Mouse (Mus musculus) cerebellum, postnatal 10 days (tissue): ENCODE results near the gene Gm14412.
"Not testable (repeated sequence)": the region's sequence is repeated elsewhere in the genome, so short reads cannot be mapped to it uniquely, and the experiment has no call there.

Experiments
- DNase-seq, 2 experiments: peaks; one replicate each; pipeline ENCODE4 v3.0.0; 2021; ENCODE audit warnings: mixed read lengths in 2 of 2

The Gm14412 gene

GRCm38 (mm10) chr2:177324257-177324733 lies at the start of gene Gm14412:
TSS of gene Gm14412 (minus strand) at chr2:177324307.
- not testable (repeated sequence) for DNase-seq

DNA sequence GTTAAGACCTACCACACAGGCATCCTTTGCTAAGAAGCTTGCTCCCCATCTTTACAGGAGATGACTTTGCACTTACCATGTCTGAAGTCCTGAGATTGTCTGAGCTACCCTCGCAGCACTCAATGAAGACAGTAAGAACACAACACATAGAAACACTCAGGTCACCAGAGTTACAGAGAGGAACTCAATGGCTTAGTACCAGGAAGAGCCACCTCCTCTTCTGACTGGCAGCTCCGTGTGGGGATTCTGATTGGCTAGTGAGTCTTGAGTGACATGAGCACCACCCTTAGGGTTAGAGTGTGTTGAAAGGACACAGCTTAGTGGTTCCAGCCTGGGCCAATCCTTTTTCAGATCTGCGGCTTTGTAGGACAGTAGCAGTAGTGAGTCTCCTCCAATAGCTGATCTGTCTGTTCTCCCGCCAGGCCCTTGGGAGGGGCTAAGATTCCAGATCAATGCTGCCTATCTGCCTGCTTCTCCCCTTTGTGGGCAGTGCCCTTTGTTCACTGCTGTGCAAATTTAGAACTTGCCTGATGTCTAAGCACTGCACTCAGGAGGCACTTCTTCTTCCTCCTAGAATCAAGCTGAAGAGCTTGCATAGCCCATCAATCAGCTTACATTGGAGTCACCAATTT lies 5.7 kb upstream of the Gm14412 start:
- DNase-seq = not testable (repeated sequence)

- DNase-seq = peak in 1 of 2 experiments; percentile 2
Observed at GRCm38 (mm10) chr2:177321361-177321760, 2.7 kb downstream of the Gm14412 start.

DNA sequence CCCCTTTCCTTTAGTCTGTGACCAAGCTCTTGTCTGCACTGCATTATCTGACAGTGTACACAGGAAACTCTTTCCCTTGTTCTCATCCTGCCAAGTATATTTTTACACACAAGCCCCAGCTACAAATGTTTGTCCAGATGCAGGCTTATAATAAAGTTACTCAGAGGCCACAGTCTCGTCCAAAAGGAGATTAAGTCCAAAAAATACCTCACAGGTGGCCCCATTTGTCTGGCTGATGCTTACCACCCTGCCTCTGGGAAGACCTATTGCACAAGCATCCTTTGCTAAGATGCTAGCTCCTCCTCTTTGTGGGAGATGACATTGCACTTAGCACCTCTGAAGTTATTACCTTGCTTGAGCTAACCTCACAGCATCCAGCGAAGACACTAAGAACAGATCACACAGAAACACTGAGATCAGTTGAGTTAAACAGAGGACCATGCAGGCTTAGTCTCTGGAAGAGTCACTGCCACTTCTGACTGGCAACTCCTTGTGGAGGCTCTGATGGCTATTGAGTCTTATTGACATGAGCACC lies 3.3 kb downstream of the Gm14412 start:
- DNase-seq = not testable (repeated sequence)

- no peak for DNase-seq
Observed at GRCm38 (mm10) chr2:177318996-177319395, 5.1 kb downstream of the Gm14412 start.

DNA sequence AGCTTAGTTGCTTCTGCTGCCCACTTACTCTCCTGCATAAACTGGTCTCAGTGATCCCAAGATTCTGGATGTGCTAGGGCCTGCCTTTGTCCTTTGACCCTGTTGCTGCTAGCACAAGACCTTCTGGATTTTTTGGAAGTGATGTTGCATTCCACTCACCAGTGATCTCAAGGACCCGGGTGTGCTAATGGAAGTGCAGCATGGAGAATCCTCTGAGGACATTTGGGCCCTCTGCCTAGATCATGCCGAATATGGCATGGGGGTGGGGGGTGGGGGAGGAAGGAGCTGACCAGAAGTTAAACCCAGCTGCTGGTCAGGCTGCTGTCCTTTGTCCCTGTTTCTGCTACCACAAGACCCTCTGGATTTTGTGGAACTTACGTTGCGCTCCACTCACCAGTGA lies 14.5 kb downstream of the Gm14412 start:
- not testable (repeated sequence) for DNase-seq

- DNase-seq = not testable (repeated sequence)
Observed at GRCm38 (mm10) chr2:177304980-177305379, 19.1 kb downstream of the Gm14412 start.

DNA sequence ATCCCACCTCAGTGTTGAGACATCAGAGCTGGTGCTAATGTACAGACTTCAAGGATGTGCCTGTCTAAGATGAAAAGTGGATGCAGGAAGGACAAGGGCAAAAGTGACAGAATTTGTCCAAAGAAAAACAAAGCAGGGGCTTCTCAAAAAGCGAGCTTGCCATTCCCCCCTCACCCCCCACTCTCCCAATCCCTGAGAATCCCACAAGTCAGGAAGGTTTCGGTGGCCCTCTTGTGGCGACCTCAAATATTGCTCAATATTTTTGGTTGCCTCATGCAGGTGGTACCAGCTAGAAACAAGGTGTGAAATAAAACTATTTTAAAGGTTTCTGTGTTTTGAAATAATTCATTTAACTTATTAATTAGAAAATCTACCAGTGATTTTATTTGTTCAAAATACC lies 40.4 kb downstream of the Gm14412 start:
- peak in 1 of 2 experiments; percentile 1 for DNase-seq

DNA sequence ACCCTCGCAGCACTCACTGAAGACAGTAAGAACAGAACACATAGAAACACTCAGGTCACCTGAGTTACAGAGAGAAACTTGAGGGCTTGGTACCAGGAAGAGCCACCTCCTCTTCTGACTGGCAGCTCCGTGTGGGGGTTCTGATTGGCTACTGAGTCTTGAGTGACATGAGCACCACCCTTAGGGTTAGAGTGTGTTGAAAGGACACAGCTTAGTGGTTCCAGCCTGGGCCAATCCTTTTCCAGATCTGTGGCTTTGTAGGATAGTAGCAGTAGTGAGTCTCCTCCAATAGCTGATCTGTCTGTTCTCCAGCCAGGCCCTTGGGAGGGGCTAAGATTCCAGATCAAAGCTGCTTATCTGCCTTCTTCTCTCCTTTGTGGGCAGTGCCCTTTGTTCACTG lies 46.4 kb downstream of the Gm14412 start:
- not testable (repeated sequence) for DNase-seq

GRCm38 (mm10) chr2:177272237-177272636 lies 51.9 kb downstream of the Gm14412 start:
- not testable (repeated sequence) for DNase-seq

DNA sequence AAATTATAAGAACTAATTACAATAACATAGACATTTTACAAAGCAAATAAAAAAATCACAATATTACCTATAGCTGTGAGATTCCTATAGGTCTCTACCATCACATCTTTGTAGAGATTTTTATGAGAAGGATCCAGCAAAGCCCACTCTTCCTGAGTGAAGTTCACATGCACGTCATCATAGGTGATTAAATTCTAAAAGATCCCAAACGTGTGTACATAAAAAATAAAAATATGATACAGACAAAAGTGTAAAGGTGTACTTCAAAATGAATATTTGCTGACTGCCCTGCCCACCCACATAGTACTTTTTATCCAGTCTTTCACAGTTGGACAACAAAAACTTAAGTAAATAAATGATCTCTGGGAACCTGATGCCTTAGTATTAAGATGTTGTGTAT lies 57.2 kb downstream of the Gm14412 start, which contains the start of gene Gm14409:
Gm14409 (minus strand) TSS at position 101 of the 400 bp plus-strand sequence.
- not testable (repeated sequence) for DNase-seq
